Mouse (Mus musculus) lung, postnatal 25 days (tissue): ENCODE results near the gene Gm10061.
"Not testable (repeated sequence)": the region's sequence is repeated elsewhere in the genome, so short reads cannot be mapped to it uniquely, and the experiment has no call there.

Experiments
- DNase-seq: peaks from one replicate; pipeline ENCODE4 v3.0.0; 2022; ENCODE audit warnings: low spot score

The Gm10061 gene

GRCm38 (mm10) chr16:89150786-89151185 lies at the start of gene Gm10061:
Gene Gm10061, plus strand, starts transcription at chr16:89151086.
- no peak for DNase-seq

DNA sequence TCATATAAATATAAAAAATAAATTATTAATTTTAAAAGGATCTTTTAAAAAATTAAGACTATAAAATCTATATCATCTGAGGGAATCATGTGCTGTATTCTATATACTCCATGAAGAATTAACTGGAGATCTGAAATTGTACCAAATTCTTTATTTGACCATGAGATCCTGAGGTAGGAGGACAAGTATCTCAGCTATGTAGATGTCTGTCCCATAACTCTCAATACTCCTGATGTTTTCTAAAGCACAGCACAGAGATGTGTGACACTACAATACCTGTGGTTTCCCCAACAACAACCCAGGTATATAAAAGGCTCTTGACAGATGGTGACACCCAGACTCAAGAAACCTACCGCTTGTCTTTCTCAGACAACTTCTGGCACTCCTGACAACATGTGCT lies 10.3 kb upstream of the Gm10061 start, which contains the start of gene Gm6358:
Gene Gm6358, plus strand, starts transcription at position 301 of the 400 bp plus-strand sequence.
- DNase-seq = no peak

DNA sequence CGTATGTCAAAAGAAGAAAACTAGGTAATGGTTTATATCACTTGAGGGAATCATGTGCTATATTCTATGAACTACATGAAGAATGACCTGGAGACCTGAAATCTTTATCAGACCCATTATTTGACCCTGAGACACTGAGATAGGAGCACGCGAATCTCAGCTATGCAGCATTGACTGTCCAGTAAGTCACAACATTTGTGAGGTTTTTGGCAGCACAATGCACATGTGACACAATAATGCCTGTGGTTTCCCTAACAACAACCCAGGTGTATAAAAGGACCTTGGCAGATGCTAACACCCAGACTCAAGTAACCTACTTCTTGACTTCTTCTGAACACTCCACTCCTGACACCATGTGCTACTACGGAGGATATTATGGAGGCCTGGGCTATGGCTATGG lies 6.8 kb downstream of the Gm10061 start, which contains the start of gene Gm9789:
Gene Gm9789, plus strand, starts transcription at position 301 of the 400 bp plus-strand sequence.
- no peak for DNase-seq

DNA sequence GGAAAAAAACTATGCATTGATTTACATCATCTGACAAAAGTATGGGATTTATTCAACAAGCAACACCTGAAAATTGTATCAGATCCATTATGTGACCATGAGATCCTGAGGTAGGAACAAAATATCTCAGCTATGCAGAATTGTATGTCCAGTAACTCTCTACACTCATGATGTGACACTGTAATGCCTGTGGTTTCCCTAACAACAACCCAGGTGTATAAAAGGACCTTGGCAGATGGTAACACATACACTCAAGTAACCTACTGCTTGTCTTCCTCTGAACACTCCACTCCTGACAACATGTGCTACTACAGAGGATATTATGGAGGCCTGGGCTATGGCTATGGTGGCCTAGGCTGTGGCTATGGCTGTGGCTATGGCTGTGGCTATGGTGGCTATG lies 18.3 kb downstream of the Gm10061 start, which contains the start of gene Gm7735:
Gene Gm7735, plus strand, starts transcription at position 301 of the 400 bp plus-strand sequence.
- not testable (repeated sequence) for DNase-seq

DNA sequence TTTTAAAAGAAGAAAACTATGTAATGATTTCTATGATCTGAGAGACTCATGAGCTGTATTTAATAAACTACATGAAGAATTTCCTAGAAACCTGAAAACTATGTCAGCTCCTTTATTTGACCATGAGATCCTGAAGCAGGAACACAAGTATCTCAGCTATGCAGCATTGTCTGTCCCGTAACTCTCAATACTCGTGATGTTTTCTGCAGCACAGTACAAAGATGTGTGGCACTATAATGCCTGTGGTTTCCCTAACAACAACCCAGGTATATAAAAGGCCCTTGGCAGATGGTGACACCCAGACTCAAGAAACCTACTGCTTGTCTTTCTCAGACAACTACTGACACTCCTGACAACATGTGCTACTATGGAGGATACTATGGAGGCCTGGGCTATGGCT lies 23.5 kb downstream of the Gm10061 start, which contains the start of gene 1110057P08Rik:
Gene 1110057P08Rik, plus strand, starts transcription at position 301 of the 400 bp plus-strand sequence.
- DNase-seq = no peak

- no peak for DNase-seq
These were observed 37.7 kb downstream of the Gm10061 start for GRCm38 (mm10) chr16:89188621-89189020.
